Mouse (Mus musculus) MEL (cell line): ENCODE data around the gene Snx29.

ENCODE experiments used
- JUND ChIP-seq: IDR thresholded peaks from 2 replicates; pipeline ENCODE4 v1.6.1; 2011; ENCODE audit warnings: low read depth, mild to moderate bottlenecking, improper control_type of control experiment, low read length
- TBP ChIP-seq: IDR thresholded peaks from 2 replicates; pipeline ENCODE4 v1.8.0; 2011; ENCODE audit warnings: low read depth, low read length, improper control_type of control experiment
- ZC3H11A ChIP-seq: IDR thresholded peaks from 2 replicates; pipeline ENCODE4 v1.6.1; 2012; ENCODE audit warnings: low read depth, mild to moderate bottlenecking, inconsistent platforms, low read length, improper control_type of control experiment

GRCm38 (mm10) chr16:11561714-11562113 is 239.0 kb downstream of the Snx29 start:
- TF ChIP-seq JUND = no peak
- TF ChIP-seq TBP = no peak
- TF ChIP-seq ZC3H11A = no peak
